19 mouse cellular contexts compared by ENCODE assay signal in the genomic region with DNA sequence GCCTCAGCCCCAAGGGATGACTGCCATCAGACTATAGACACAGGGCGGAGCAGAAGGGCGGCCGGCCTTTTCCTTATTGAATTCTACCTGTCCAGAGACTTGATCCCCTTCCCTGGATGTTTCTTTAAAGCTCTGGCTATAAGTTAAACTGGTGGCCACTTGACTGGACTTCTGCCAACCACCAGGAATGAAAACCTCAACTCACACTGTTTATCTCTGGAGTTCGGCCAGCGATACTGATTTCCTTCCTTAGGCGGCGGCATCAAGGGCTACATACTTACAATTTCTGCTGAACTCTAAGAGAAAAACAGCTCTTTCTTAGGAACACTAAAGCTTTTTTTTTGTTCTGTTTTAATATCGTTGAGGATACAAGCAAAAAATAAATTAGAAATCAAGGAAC.
DNase-seq lines count a peak whose midpoint lies in the region; ATAC-seq and TF ChIP-seq lines count a peak whose summit lies in the region.
"Had no signal": no experiment of that assay in that cellular context is flagged by ENCODE, and none has a peak within 500 bp of the region (broad histone marks: within the 10 kb centered on the region; RNA-seq: fewer than 3 reads in every experiment).

No protein-coding gene starts in this region.

- intact Hi-C loops in heart, adult 2 months (cut with DNase I): no loop called here

- H3K9ac ChIP-seq in embryonic facial prominence, embryonic 14.5 days (ENCODE audit: low read depth, low read length): no peak overlapping the region
- no peak overlapping the region for H3K9ac ChIP-seq in heart, adult 2 months (ENCODE audit: low read depth, low read length)
- H3K9ac ChIP-seq: forebrain, embryonic 13.5 days; liver, embryonic 12.5 days; midbrain, embryonic 15.5 days; stomach, embryonic 15.5 days had no signal

- 56% methylated on average over 8 of the region's 8 CpGs for WGBS in embryonic facial prominence, embryonic 14.5 days
- WGBS in embryonic facial prominence, embryonic 10.5 days: 82% methylated on average over 8 of the region's 8 CpGs
- WGBS in heart, adult 2 months: 39% methylated on average over 8 of the region's 8 CpGs

- H3K4me3 ChIP-seq in embryonic facial prominence, embryonic 14.5 days (ENCODE audit: low read depth, low read length): no peak overlapping the region
- no peak overlapping the region for H3K4me3 ChIP-seq in embryonic facial prominence, embryonic 10.5 days
- H3K4me3 ChIP-seq in heart, adult 2 months: no peak overlapping the region
- H3K4me3 ChIP-seq: forebrain, embryonic 13.5 days; left cerebral cortex, adult 2 months; liver, embryonic 12.5 days; midbrain, embryonic 15.5 days; stomach, embryonic 15.5 days had no signal

- ATAC-seq in embryonic facial prominence, embryonic 14.5 days (ENCODE audit: low read depth): no peak
- ATAC-seq: forebrain, embryonic 13.5 days; inflammation-experienced regulatory T-cells, adult 6 months; liver, embryonic 12.5 days; midbrain, embryonic 15.5 days had no signal

- no peak overlapping the region for H3K4me2 ChIP-seq in embryonic facial prominence, embryonic 14.5 days (ENCODE audit: low read depth, low read length)
- H3K4me2 ChIP-seq: forebrain, embryonic 13.5 days; liver, embryonic 12.5 days; midbrain, embryonic 15.5 days; stomach, embryonic 15.5 days had no signal

- H3K79me2 ChIP-seq in heart, adult 2 months (replicated peaks; ENCODE audit: control insufficient read depth, insufficient read depth, low read length): no peaks in the 10 kb centered on the region

- TF ChIP-seq POLR2A in heart, adult 2 months (IDR thresholded peaks at IDR 0.05; ENCODE audit: insufficient read depth, low read depth, low read length): no peak

- 0 out of 2 replicates have a peak, but pooled peaks cover 5% of the 10 kb centered on the region for H3K4me1 ChIP-seq in embryonic facial prominence, embryonic 14.5 days (ENCODE audit: control insufficient read depth, insufficient read depth, low read length)
- H3K4me1 ChIP-seq in embryonic facial prominence, embryonic 10.5 days: peaks cover 5% of the 10 kb centered on the region; the same call in 1 of the 2 replicates
- H3K4me1 ChIP-seq in heart, adult 2 months (ENCODE audit: control insufficient read depth, insufficient read depth, low read length): no peaks in the 10 kb centered on the region
- H3K4me1 ChIP-seq: forebrain, embryonic 13.5 days; liver, embryonic 12.5 days; midbrain, embryonic 15.5 days had no signal

- H3K36me3 ChIP-seq in embryonic facial prominence, embryonic 14.5 days (ENCODE audit: control insufficient read depth, insufficient read depth, low read length): no peaks in the 10 kb centered on the region
- no peaks in the 10 kb centered on the region for H3K36me3 ChIP-seq in embryonic facial prominence, embryonic 10.5 days (replicated peaks)
- H3K36me3 ChIP-seq in heart, adult 2 months (ENCODE audit: control insufficient read depth, insufficient read depth, low read length): no peaks in the 10 kb centered on the region
- H3K36me3 ChIP-seq: liver, embryonic 12.5 days; midbrain, embryonic 15.5 days; stomach, embryonic 15.5 days had no signal

- DNase-seq in embryonic facial prominence, embryonic 14.5 days (ENCODE audit: low spot score): peak; percentile 83
- DNase-seq in embryonic facial prominence, embryonic 10.5 days (ENCODE audit: low spot score): no peak
- peak; percentile 28 for DNase-seq in heart, postnatal 4 days
- DNase-seq in heart, adult 2 months: no peak
- DNase-seq in NIH3T3 (ENCODE audit: low read depth): peak; percentile 76
- peak; percentile 27 for DNase-seq in lung, postnatal 14 days
- DNase-seq in embryo, embryonic 11 days: no peak
- DNase-seq in left cerebral cortex, adult 18-20 months (ENCODE audit: low spot score in 2 of 2): no peak
- DNase-seq: adrenal gland, adult 2 months; cerebellum, adult 11 months; cerebellum, postnatal 14 days; thymus, postnatal 36 days had no signal

- TF ChIP-seq CTCF in heart, adult 2 months (IDR thresholded peaks at IDR 0.05): no peak

- no peaks in the 10 kb centered on the region for H3K9me3 ChIP-seq in embryonic facial prominence, embryonic 14.5 days (ENCODE audit: control insufficient read depth, low read length)
- no peaks in the 10 kb centered on the region for H3K9me3 ChIP-seq in embryonic facial prominence, embryonic 10.5 days
- H3K9me3 ChIP-seq: forebrain, embryonic 13.5 days; liver, embryonic 12.5 days; midbrain, embryonic 15.5 days; stomach, embryonic 15.5 days had no signal

- H3K27me3 ChIP-seq in embryonic facial prominence, embryonic 14.5 days (replicated peaks; ENCODE audit: control insufficient read depth, insufficient read depth, low read length): no peaks in the 10 kb centered on the region
- no peaks in the 10 kb centered on the region for H3K27me3 ChIP-seq in embryonic facial prominence, embryonic 10.5 days (replicated peaks; ENCODE audit: low read depth, poor library complexity, severe bottlenecking)
- no peaks in the 10 kb centered on the region for H3K27me3 ChIP-seq in heart, adult 2 months (ENCODE audit: control insufficient read depth, insufficient read depth, low read length)
- H3K27me3 ChIP-seq: CH12.LX; forebrain, embryonic 13.5 days; liver, embryonic 12.5 days; midbrain, embryonic 15.5 days; stomach, embryonic 15.5 days had no signal

- H3K27ac ChIP-seq in embryonic facial prominence, embryonic 14.5 days (replicated peaks; ENCODE audit: low read depth, low read length): no peak overlapping the region
- H3K27ac ChIP-seq in embryonic facial prominence, embryonic 10.5 days (replicated peaks): no peak overlapping the region
- no peak overlapping the region for H3K27ac ChIP-seq in heart, adult 2 months
- H3K27ac ChIP-seq: forebrain, embryonic 13.5 days; left cerebral cortex, adult 2 months; liver, embryonic 12.5 days; midbrain, embryonic 15.5 days; stomach, embryonic 15.5 days had no signal

- TF ChIP-seq EP300 in heart, adult 2 months (IDR thresholded peaks at IDR 0.05; ENCODE audit: insufficient read depth, low read depth, low read length): no peak

Comparison
In these comparisons a context has a peak if more than half of its experiments do, and no peak if none do; other contexts are left out.
1. DNase-seq: peak in embryonic facial prominence, embryonic 14.5 days (single experiment), heart, postnatal 4 days (single experiment), NIH3T3 (single experiment) and lung, postnatal 14 days (single experiment); none in embryonic facial prominence, embryonic 10.5 days (single experiment), heart, adult 2 months (0 of 2), embryo, embryonic 11 days (single experiment) and left cerebral cortex, adult 18-20 months (0 of 2).